Mouse (Mus musculus): ENCODE results near the gene Catsper2.

- TF ChIP-seq CTCF (IDR thresholded peaks at IDR 0.05; ENCODE audit: low read depth), result no peak
- no peak for TF ChIP-seq EP300 (IDR thresholded peaks at IDR 0.05; ENCODE audit: low read depth)
These were observed 2.0 kb upstream of the Catsper2 start for GRCm38 (mm10) chr2:121415591-121415990.

All from liver, embryonic 14.5 days (tissue).